Mouse (Mus musculus) stomach, embryonic 14.5 days (tissue): ENCODE measurements at regions not wholly inside any gene's neighbourhood (a gene's known extent, or its start where the extent isn't known, plus 50 kb on each side); places are given as distances from the start of the nearest gene placed in this dataset.

Experiments used
- ATAC-seq: fragments of 200-750 bp; cut with Nextera tagmentation; 2 replicates; pipeline ENCODE4 v1.8.0; 2017; ENCODE audit warnings: low read depth, moderate TSS enrichment; ENCODE audit not compliant: insufficient number of reproducible peaks, insufficient read depth, low FRiP score
- H3K27ac ChIP-seq: fragments of 300-500 bp; sonication (generic); 2 replicates; pipeline ENCODE4 v1.5.1; 2014; ENCODE audit warnings: mild to moderate bottlenecking, low read length, moderate library complexity, mixed read lengths
- H3K27me3 ChIP-seq: fragments of 300-500 bp; sonication (generic); 2 replicates; pipeline ENCODE4 v1.6.1; 2014; ENCODE audit warnings: low read length, control low read depth, mixed read lengths; ENCODE audit not compliant: control insufficient read depth, insufficient read depth
- H3K36me3 ChIP-seq: fragments of 300-500 bp; sonication (generic); 2 replicates; pipeline ENCODE4 v1.6.1; 2014; ENCODE audit warnings: mild to moderate bottlenecking, control low read depth, low read length, moderate library complexity, mixed read lengths; ENCODE audit not compliant: control insufficient read depth, insufficient read depth
- H3K4me1 ChIP-seq: fragments of 300-500 bp; sonication (generic); 2 replicates; pipeline ENCODE4 v1.6.1; 2014; ENCODE audit warnings: low read length, control low read depth, mixed read lengths; ENCODE audit not compliant: control insufficient read depth, insufficient read depth
- H3K4me2 ChIP-seq: fragments of 300-500 bp; sonication (generic); replicated peaks from 2 replicates; pipeline ENCODE4 v1.6.1; 2014; ENCODE audit warnings: low read depth, low read length, control low read depth
- H3K4me3 ChIP-seq: fragments of 300-500 bp; sonication (generic); 2 replicates; pipeline ENCODE4 v1.5.1; 2014; ENCODE audit warnings: low read depth, low read length, control low read depth
- H3K9ac ChIP-seq: fragments of 300-500 bp; sonication (generic); replicated peaks from 2 replicates; pipeline ENCODE4 v1.6.1; 2014; ENCODE audit warnings: low read depth, mild to moderate bottlenecking, control low read depth, low read length, moderate library complexity, mixed read lengths
- H3K9me3 ChIP-seq: fragments of 300-500 bp; sonication (generic); 2 replicates; pipeline ENCODE4 v1.6.1; 2016; ENCODE audit warnings: low read depth, low read length, control low read depth; ENCODE audit not compliant: control insufficient read depth
- WGBS: fragments of 180-500 bp; shearing (Covaris S2); extraction: QIAGEN DNeasy Blood & Tissue Kit; methylation state at CpG from one replicate; pipeline ENCODE4 v1.1.7; 2014; 5-methylcytosine and 5-hydroxymethylcytosine counted together

DNA sequence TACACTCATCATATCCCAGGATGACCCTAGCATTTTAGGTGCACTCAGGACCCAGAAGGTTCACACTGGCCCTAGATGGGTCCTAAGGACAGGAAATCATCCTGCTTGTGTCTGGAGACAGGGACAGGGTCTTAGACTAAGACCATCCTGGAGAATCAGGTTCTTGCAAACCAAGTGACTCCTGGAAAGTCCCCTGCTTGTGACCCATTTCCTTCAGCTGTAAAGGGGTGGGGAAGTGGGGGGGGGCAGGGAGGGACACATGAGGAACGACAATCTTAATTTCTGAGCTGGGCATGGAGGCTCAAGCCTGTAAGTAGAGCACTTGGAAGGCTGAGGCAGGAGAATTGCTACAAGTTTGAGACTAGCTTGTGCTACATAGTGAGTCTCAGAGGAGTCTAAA, 88.2 kb upstream of the Haao start:
- no peaks in the 10 kb centered on the region for H3K9me3 ChIP-seq
- H3K27me3 ChIP-seq, result no peaks in the 10 kb centered on the region
- 65% methylated on average over 1 of the region's 1 CpGs for WGBS
- no peak overlapping the region for H3K4me2 ChIP-seq
- peaks cover 16% of the 10 kb centered on the region for H3K4me1 ChIP-seq
- no peak overlapping the region for H3K9ac ChIP-seq
- no peak overlapping the region for H3K4me3 ChIP-seq
- no peaks in the 10 kb centered on the region for H3K36me3 ChIP-seq
- ATAC-seq, result no peak
- H3K27ac ChIP-seq, result no peak overlapping the region

GRCm38 (mm10) chr17:83935232-83935631, 87.5 kb upstream of the Haao start:
- no peak overlapping the region for H3K4me3 ChIP-seq
- H3K36me3 ChIP-seq, result no peaks in the 10 kb centered on the region
- H3K27me3 ChIP-seq, result no peaks in the 10 kb centered on the region
- H3K9ac ChIP-seq, result no peak overlapping the region
- H3K27ac ChIP-seq, result no peak overlapping the region; the same call in 1 of the 2 replicates
- no peak for ATAC-seq
- peaks cover 16% of the 10 kb centered on the region for H3K4me1 ChIP-seq
- WGBS, result 54% methylated on average over 5 of the region's 5 CpGs
- H3K9me3 ChIP-seq, result no peaks in the 10 kb centered on the region
- H3K4me2 ChIP-seq, result no peak overlapping the region

DNA sequence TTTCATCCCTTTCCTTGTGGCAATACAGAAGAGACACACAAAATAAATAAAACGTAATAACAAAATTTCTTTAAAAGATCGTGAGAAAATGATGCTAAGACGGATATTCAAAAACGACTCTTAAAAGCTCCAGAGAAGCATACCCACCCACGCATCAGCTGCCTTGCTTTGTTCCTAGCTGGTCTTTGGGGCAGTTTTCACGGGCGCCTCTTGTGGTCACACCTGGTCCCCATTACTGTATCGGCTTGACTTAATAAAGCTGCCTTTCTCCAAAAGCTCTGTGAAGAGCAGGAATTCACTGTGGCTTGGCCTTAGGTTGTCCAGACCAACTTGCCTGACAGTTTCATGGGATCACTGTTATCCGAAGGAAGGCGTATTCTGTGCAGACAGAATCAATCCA, 86.0 kb upstream of the Haao start:
- H3K4me3 ChIP-seq, result no peak overlapping the region
- no peaks in the 10 kb centered on the region for H3K36me3 ChIP-seq
- H3K9ac ChIP-seq, result no peak overlapping the region
- no peak overlapping the region for H3K4me2 ChIP-seq
- H3K27ac ChIP-seq, result no peak overlapping the region
- WGBS, result 83% methylated on average over 10 of the region's 10 CpGs
- ATAC-seq, result no peak
- H3K9me3 ChIP-seq, result no peaks in the 10 kb centered on the region
- H3K4me1 ChIP-seq, result peaks cover 14% of the 10 kb centered on the region
- H3K27me3 ChIP-seq, result no peaks in the 10 kb centered on the region

DNA sequence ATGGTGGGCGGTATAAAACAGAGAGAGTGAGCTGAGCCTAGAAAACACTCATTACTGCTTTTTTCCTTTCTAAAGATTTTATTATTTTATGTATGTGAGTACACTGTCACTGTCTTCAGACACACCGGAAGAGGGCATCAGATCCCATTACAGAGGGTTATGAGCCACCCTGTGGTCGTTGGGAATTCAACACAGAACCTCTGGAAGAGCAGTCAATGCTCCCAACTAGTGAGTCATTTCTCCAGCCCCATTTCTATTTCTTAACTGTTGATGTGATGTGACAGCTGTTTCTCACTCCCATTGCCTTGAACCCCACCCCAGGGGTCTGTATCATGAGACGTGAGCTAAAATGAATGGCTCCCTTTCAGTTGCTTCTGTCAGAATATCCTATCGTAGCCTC, 82.6 kb upstream of the Haao start:
- no peaks in the 10 kb centered on the region for H3K4me1 ChIP-seq
- H3K4me2 ChIP-seq, result no peak overlapping the region
- no peak overlapping the region for H3K9ac ChIP-seq
- no peak for ATAC-seq
- H3K27me3 ChIP-seq, result no peaks in the 10 kb centered on the region
- H3K4me3 ChIP-seq, result no peak overlapping the region
- H3K36me3 ChIP-seq, result no peaks in the 10 kb centered on the region
- no peaks in the 10 kb centered on the region for H3K9me3 ChIP-seq
- WGBS, result 84% methylated on average over 5 of the region's 5 CpGs
- no peak overlapping the region for H3K27ac ChIP-seq

- Histone ChIP-seq H3K36me3 (no peaks in the 10 kb centered on the region), H3K4me3 (no peak overlapping the region), H3K27ac (no peak overlapping the region), H3K4me1 (no peaks in the 10 kb centered on the region), H3K27me3 (no peaks in the 10 kb centered on the region), H3K9ac (no peak overlapping the region), H3K9me3 (no peaks in the 10 kb centered on the region), H3K4me2 (no peak overlapping the region)
- ATAC-seq, result no peak
- 65% methylated on average over 6 of the region's 6 CpGs for WGBS
Measured at GRCm38 (mm10) chr17:83927749-83928387, 80.1 kb upstream of the Haao start.

- no peak overlapping the region for H3K9ac ChIP-seq
- H3K27ac ChIP-seq, result no peak overlapping the region
- no peak for ATAC-seq
- H3K9me3 ChIP-seq, result no peaks in the 10 kb centered on the region
- 53% methylated on average over 16 of the region's 16 CpGs for WGBS
- H3K27me3 ChIP-seq, result no peaks in the 10 kb centered on the region
- H3K4me1 ChIP-seq, result no peaks in the 10 kb centered on the region
- no peak overlapping the region for H3K4me2 ChIP-seq
- H3K36me3 ChIP-seq, result no peaks in the 10 kb centered on the region
- H3K4me3 ChIP-seq, result no peak overlapping the region
Measured at GRCm38 (mm10) chr17:83924259-83924922, 76.6 kb upstream of the Haao start.

DNA sequence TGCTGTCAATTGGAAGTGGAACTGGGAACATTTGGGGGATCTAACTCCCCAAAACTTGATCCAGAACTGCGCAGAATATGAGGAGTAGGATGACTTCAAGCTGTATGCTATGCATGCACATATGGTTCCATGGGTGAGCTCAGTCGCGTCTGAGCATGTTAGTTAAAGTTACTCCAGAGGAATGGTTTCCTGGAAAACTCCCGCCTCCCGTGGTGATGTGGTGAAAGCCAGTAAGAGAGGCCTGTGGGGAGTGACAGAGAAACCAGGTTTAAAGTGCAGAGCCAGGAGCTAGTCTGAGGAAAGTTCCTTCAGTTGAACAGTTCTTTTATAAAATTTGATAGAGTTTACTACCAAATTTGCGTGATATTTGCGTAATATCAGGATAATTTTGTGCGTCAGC, 73.1 kb upstream of the Haao start:
- no peaks in the 10 kb centered on the region for H3K9me3 ChIP-seq
- H3K9ac ChIP-seq, result no peak overlapping the region
- H3K27me3 ChIP-seq, result no peaks in the 10 kb centered on the region
- ATAC-seq, result no peak
- no peak overlapping the region for H3K27ac ChIP-seq
- H3K36me3 ChIP-seq, result no peaks in the 10 kb centered on the region
- no peak overlapping the region for H3K4me2 ChIP-seq
- H3K4me3 ChIP-seq, result no peak overlapping the region
- peaks cover 27% of the 10 kb centered on the region for H3K4me1 ChIP-seq
- WGBS, result 74% methylated on average over 8 of the region's 8 CpGs

DNA sequence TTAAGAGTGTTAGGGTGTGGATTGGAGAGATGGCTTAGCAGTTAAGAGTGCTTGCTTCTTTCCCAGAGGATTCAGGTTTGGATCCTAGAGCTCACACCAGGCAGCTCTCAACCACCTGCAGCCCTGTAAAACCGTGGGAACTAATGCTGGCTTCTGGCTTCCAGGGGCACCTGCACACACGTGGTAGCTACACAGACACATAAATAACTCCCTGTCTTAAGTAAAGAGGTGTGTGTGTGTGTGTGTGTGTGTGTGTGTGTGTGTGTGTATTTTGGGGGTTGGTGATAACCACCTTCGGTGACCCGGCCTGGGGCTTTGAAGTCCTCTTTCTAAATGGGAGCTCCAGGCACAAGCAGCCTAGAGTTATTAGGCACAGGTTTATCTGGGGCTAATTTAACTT, 72.5 kb upstream of the Haao start:
- Histone ChIP-seq H3K27ac (no peak overlapping the region), H3K4me2 (no peak overlapping the region)
- 43% methylated on average over 4 of the region's 4 CpGs for WGBS

More for the DNA sequence above, 72.5 kb upstream of the Haao start:
- Histone ChIP-seq H3K9me3 (no peaks in the 10 kb centered on the region), H3K27me3 (no peaks in the 10 kb centered on the region), H3K4me3 (no peak overlapping the region), H3K4me1 (peaks cover 33% of the 10 kb centered on the region), H3K9ac (no peak overlapping the region), H3K36me3 (no peaks in the 10 kb centered on the region)
- no peak for ATAC-seq
